Mouse (Mus musculus): ENCODE data around the gene Trpt1. TPM values are rescaled to one million over a fixed set of nuclear protein-coding genes. Genes with fewer than 3 reads are reported as not detected.
A peak's percentile ranks its signal among the peaks of the same experiment; 100 is the strongest.

Trpt1 gene
- total and polyA plus RNA-seq, 3 experiments = 20.7 to 26.4 (median 26.3) TPM

GRCm38 (mm10) chr19:6968491-6969271 is 27.2 kb upstream of the Trpt1 start:
- intact Hi-C loops (cut with DNase I) = loop anchor here (1.0 kb wide), 2 partner anchors 16 to 44 kb away; no protein-coding TSS in a partner anchor
- peak overlapping the region; percentile 92 for H3K27ac ChIP-seq
- peaks cover 2% of the 10 kb centered on the region for H3K4me1 ChIP-seq (ENCODE audit: control insufficient read depth, insufficient read depth, low read length)

DNA sequence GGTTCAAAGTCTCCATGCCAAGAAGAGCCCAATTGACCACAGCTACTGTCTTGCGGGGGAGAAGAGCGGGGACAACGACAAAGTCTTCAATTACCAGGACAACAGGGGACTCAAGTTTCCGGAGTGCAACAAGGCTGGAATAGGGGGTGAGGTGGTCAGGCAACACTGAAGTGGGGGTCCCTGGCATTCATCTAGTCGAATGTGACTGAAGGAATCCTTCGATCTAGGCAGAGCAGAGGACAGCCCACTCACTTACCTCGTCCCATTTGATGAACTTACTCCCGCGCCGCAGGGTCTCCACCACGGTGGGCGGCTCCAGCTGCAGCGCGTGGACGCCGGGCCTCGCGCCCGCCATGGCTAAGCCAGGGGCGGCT is 26.7 kb upstream of the Trpt1 start:
- 3% methylated on average over 19 of the region's 20 CpGs for WGBS
- H3K36me3 ChIP-seq (ENCODE audit: control insufficient read depth, insufficient read depth, low read length) = no peaks in the 10 kb centered on the region
- peaks cover 2% of the 10 kb centered on the region for H3K4me1 ChIP-seq (ENCODE audit: control insufficient read depth, insufficient read depth, low read length)
- no peaks in the 10 kb centered on the region for H3K27me3 ChIP-seq (ENCODE audit: control insufficient read depth, insufficient read depth, low read length)
- peak overlapping the region; percentile 62 for H3K4me3 ChIP-seq
- H3K79me2 ChIP-seq (replicated peaks; ENCODE audit: control insufficient read depth, insufficient read depth, low read length) = no peaks in the 10 kb centered on the region; the same call in 1 of the 2 replicates
- TF ChIP-seq EP300 (IDR thresholded peaks at IDR 0.05; ENCODE audit: insufficient read depth, low read depth, low read length) (0 out of 2 replicates have a peak, but pooled peaks have one; percentile 4), POLR2A (IDR thresholded peaks at IDR 0.05; ENCODE audit: insufficient read depth, low read depth, low read length) (no peak)
- H3K9ac ChIP-seq (ENCODE audit: low read depth, low read length) = peak overlapping the region; percentile 94
- intact Hi-C loops (cut with DNase I) = loop anchor here (1.0 kb wide), 1 partner anchor 45 kb away; no protein-coding TSS in a partner anchor
- no peak for DNase-seq
- peak overlapping the region; percentile 92 for H3K27ac ChIP-seq

More at GRCm38 (mm10) chr19:6968491-6969271, 27.2 kb upstream of the Trpt1 start:
- WGBS = 25% methylated on average over 15 of the region's 15 CpGs
- Histone ChIP-seq H3K9ac (ENCODE audit: low read depth, low read length) (peak overlapping the region; percentile 94), H3K79me2 (replicated peaks; ENCODE audit: control insufficient read depth, insufficient read depth, low read length) (no peaks in the 10 kb centered on the region; the same call in 1 of the 2 replicates), H3K36me3 (ENCODE audit: control insufficient read depth, insufficient read depth, low read length) (no peaks in the 10 kb centered on the region), H3K27me3 (ENCODE audit: control insufficient read depth, insufficient read depth, low read length) (no peaks in the 10 kb centered on the region), H3K4me3 (peak overlapping the region; percentile 62)
- peak in 1 of 2 experiments; percentile 42 for DNase-seq
- no peak for TF ChIP-seq CTCF (IDR thresholded peaks at IDR 0.05)
- no peak for TF ChIP-seq EP300 (IDR thresholded peaks at IDR 0.05; ENCODE audit: insufficient read depth, low read depth, low read length)
- no peak for TF ChIP-seq POLR2A (IDR thresholded peaks at IDR 0.05; ENCODE audit: insufficient read depth, low read depth, low read length)

DNA sequence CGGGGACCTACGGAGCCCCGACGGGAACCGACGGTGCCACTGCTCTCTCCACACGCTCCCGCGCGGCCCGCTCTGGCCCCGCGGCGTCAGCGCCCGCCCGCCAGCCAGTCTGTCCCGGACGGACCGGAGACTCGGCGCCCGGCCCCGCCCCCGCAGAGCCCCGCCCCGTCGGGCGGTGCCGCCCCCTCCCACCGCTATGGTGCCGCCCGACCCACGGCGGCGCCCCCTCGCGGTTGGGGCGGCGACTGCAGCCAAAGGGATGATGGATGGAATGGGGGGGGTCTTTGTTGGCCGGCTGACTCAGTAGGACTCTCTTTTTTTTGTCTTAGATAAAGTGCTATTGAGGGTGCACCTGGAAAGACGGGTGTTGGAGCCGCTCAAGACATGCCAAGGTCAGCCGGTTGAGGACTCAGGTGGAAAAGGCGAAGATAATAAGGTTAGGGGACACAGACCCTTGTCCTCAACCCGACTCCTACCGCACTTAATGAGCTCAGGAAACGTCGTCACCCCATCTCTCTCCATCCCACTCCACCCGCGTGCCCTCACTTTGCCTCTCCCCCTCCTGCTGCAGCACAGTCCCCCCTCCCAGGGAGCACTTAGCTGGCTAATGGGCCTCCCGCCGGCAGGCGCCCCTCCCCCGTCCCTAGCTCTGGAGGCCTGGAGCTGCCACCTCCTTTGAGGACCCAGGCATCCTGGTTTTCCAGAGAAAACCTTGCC is 26.1 kb upstream of the Trpt1 start:
- Histone ChIP-seq H3K4me1 (ENCODE audit: control insufficient read depth, insufficient read depth, low read length) (peaks cover 2% of the 10 kb centered on the region), H3K79me2 (replicated peaks; ENCODE audit: control insufficient read depth, insufficient read depth, low read length) (no peaks in the 10 kb centered on the region; the same call in 1 of the 2 replicates), H3K36me3 (ENCODE audit: control insufficient read depth, insufficient read depth, low read length) (no peaks in the 10 kb centered on the region), H3K27me3 (ENCODE audit: control insufficient read depth, insufficient read depth, low read length) (no peaks in the 10 kb centered on the region), H3K9ac (ENCODE audit: low read depth, low read length) (peak overlapping the region; percentile 94), H3K27ac (peak overlapping the region; percentile 92), H3K4me3 (peak overlapping the region; percentile 62)
- peak; percentile 86 to 89 for DNase-seq
- TF ChIP-seq POLR2A (IDR thresholded peaks at IDR 0.05; ENCODE audit: insufficient read depth, low read depth, low read length) = peak; percentile 61
- peak; percentile 81 for TF ChIP-seq CTCF (IDR thresholded peaks at IDR 0.05)
- TF ChIP-seq EP300 (IDR thresholded peaks at IDR 0.05; ENCODE audit: insufficient read depth, low read depth, low read length) = no peak
- intact Hi-C loops (cut with DNase I) = loop anchor here (1.0 kb wide), 1 partner anchor 46 kb away; no protein-coding TSS in a partner anchor
- WGBS = 1% methylated on average over 54 of the region's 55 CpGs

DNA sequence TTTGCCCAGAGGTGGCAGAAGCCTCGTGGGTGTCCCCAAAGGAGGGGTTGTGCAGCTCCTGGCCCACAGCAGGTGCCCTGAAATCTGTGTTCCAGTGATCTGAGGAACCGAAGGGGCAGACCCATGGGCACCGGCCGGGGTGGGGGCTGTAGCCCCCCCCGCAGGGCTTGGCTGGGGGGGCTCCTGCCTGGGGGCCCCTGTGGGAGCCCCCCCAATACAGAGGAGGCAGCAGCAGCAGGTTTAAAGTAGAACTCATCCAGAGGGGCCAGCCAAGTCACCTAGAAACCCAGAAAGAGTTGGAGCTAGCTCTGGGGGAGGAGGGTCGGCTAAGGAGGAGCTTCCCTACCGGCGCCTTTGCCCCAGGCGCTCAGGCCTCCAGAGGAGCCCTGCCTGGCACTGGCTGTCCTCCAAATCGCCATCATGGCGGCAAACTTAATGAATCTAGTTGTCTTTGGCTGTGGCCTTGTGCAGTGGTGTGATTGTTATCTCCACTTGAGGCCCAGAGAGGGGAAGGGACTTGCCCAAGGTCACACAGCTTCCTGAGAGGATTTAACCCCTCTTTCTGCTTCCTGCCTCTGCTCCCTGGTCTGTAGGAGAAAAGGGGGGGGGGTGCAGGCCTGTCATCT is 25.4 kb upstream of the Trpt1 start:
- Histone ChIP-seq H3K79me2 (replicated peaks; ENCODE audit: control insufficient read depth, insufficient read depth, low read length) (no peaks in the 10 kb centered on the region; the same call in 1 of the 2 replicates), H3K27me3 (ENCODE audit: control insufficient read depth, insufficient read depth, low read length) (no peaks in the 10 kb centered on the region), H3K4me1 (ENCODE audit: control insufficient read depth, insufficient read depth, low read length) (peaks cover 2% of the 10 kb centered on the region), H3K9ac (ENCODE audit: low read depth, low read length) (no peak overlapping the region), H3K27ac (no peak overlapping the region), H3K4me3 (no peak overlapping the region), H3K36me3 (ENCODE audit: control insufficient read depth, insufficient read depth, low read length) (no peaks in the 10 kb centered on the region)
- intact Hi-C loops (cut with DNase I) = no loop called here
- DNase-seq = no peak
- 33% methylated on average over 11 of the region's 11 CpGs for WGBS
- no peak for TF ChIP-seq POLR2A (IDR thresholded peaks at IDR 0.05; ENCODE audit: insufficient read depth, low read depth, low read length)
- TF ChIP-seq CTCF (IDR thresholded peaks at IDR 0.05) = no peak
- TF ChIP-seq EP300 (IDR thresholded peaks at IDR 0.05; ENCODE audit: insufficient read depth, low read depth, low read length) = no peak

DNA sequence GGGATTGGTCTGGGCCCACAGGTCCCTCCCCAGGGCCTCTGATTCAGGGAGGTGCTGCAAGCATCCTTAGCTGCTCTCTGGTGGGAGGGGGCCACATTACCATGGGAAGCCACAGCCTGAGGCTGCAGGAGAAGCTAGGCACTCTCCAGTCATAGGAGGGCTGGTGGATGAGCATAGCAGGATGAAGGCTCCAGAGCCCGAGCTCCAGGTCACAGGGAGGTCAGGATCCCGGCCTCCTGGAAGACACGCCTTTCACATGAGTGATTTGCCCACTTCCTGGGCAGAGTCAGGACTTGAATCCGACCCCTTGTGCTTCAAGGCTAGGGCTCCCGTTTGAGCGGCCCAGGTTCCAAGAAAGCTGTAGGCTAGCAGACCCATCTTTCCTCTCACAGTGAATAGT is 24.3 kb upstream of the Trpt1 start:
- Histone ChIP-seq H3K27ac (no peak overlapping the region), H3K36me3 (ENCODE audit: control insufficient read depth, insufficient read depth, low read length) (no peaks in the 10 kb centered on the region), H3K4me1 (ENCODE audit: control insufficient read depth, insufficient read depth, low read length) (peaks cover 4% of the 10 kb centered on the region), H3K4me3 (no peak overlapping the region), H3K27me3 (ENCODE audit: control insufficient read depth, insufficient read depth, low read length) (no peaks in the 10 kb centered on the region), H3K79me2 (replicated peaks; ENCODE audit: control insufficient read depth, insufficient read depth, low read length) (no peaks in the 10 kb centered on the region; the same call in 1 of the 2 replicates), H3K9ac (ENCODE audit: low read depth, low read length) (no peak overlapping the region)
- TF ChIP-seq CTCF (IDR thresholded peaks at IDR 0.05) (no peak), POLR2A (IDR thresholded peaks at IDR 0.05; ENCODE audit: insufficient read depth, low read depth, low read length) (no peak), EP300 (IDR thresholded peaks at IDR 0.05; ENCODE audit: insufficient read depth, low read depth, low read length) (no peak)
- DNase-seq = no peak
- intact Hi-C loops (cut with DNase I) = no loop called here
- 47% methylated on average over 6 of the region's 6 CpGs for WGBS

Measured in heart, adult 2 months (tissue).